Mouse (Mus musculus): ENCODE data around the gene Cgnl1. TPM values are rescaled to one million over a fixed set of nuclear protein-coding genes. Genes with fewer than 3 reads are reported as not detected.

The Cgnl1 gene
- polyA plus RNA-seq, 1 experiment, result 36.5 TPM

DNA sequence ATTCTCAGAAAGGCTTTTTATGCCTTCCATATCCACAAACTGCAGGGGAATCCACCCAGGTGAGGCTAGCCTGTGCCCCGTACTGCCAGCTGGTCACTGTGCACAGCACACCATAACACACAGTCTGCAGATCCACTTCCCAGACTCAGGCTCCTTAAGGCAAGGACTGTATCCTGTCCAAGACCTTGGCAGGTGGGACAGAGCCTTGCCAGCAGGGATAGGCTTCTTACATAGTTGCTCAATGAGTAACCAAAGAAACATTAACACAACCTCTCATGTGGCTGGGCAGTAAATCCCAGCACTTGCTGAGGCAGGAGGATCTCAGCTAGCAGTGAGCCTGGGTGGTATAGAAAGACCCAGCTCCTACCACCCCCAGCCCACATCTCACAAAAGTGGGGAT, 3.3 kb downstream of the Cgnl1 start:
- Histone ChIP-seq H3K4me1 (ENCODE audit: control insufficient read depth, insufficient read depth, low read length) (peaks cover 10% of the 10 kb centered on the region), H3K27me3 (ENCODE audit: control insufficient read depth, insufficient read depth, low read length) (no peaks in the 10 kb centered on the region), H3K36me3 (ENCODE audit: control insufficient read depth, insufficient read depth, low read length) (no peaks in the 10 kb centered on the region), H3K4me3 (ENCODE audit: control insufficient read depth, low read depth, low read length) (peak overlapping the region; percentile 4), H3K27ac (ENCODE audit: control insufficient read depth, insufficient read depth, low read depth, low read length) (no peak overlapping the region)
- TF ChIP-seq CTCF (IDR thresholded peaks at IDR 0.05; ENCODE audit: control insufficient read depth, insufficient read depth, insufficient replicate concordance, low read depth, low read length) (no peak), POLR2A (IDR thresholded peaks at IDR 0.05; ENCODE audit: control insufficient read depth, low read depth, low read length) (no peak)

GRCm38 (mm10) chr9:71766902-71767301, 4.5 kb downstream of the Cgnl1 start:
- H3K4me3 ChIP-seq (ENCODE audit: control insufficient read depth, low read depth, low read length), result no peak overlapping the region
- no peaks in the 10 kb centered on the region for H3K36me3 ChIP-seq (ENCODE audit: control insufficient read depth, insufficient read depth, low read length)
- peaks cover 13% of the 10 kb centered on the region for H3K4me1 ChIP-seq (ENCODE audit: control insufficient read depth, insufficient read depth, low read length)
- H3K27ac ChIP-seq (ENCODE audit: control insufficient read depth, insufficient read depth, low read depth, low read length), result no peak overlapping the region
- H3K27me3 ChIP-seq (ENCODE audit: control insufficient read depth, insufficient read depth, low read length), result no peaks in the 10 kb centered on the region
- no peak for TF ChIP-seq POLR2A (IDR thresholded peaks at IDR 0.05; ENCODE audit: control insufficient read depth, low read depth, low read length)
- TF ChIP-seq CTCF (IDR thresholded peaks at IDR 0.05; ENCODE audit: control insufficient read depth, insufficient read depth, insufficient replicate concordance, low read depth, low read length), result no peak

- TF ChIP-seq POLR2A (IDR thresholded peaks at IDR 0.05; ENCODE audit: control insufficient read depth, low read depth, low read length), result no peak
- no peak for TF ChIP-seq CTCF (IDR thresholded peaks at IDR 0.05; ENCODE audit: control insufficient read depth, insufficient read depth, insufficient replicate concordance, low read depth, low read length)
- Histone ChIP-seq H3K27ac (ENCODE audit: control insufficient read depth, insufficient read depth, low read depth, low read length) (no peak overlapping the region), H3K27me3 (ENCODE audit: control insufficient read depth, insufficient read depth, low read length) (no peaks in the 10 kb centered on the region), H3K36me3 (ENCODE audit: control insufficient read depth, insufficient read depth, low read length) (no peaks in the 10 kb centered on the region), H3K4me1 (ENCODE audit: control insufficient read depth, insufficient read depth, low read length) (peaks cover 9% of the 10 kb centered on the region), H3K4me3 (ENCODE audit: control insufficient read depth, low read depth, low read length) (no peak overlapping the region)
Observed at GRCm38 (mm10) chr9:71766306-71766705, 5.1 kb downstream of the Cgnl1 start.

- H3K36me3 ChIP-seq (ENCODE audit: control insufficient read depth, insufficient read depth, low read length), result no peaks in the 10 kb centered on the region
Observed at GRCm38 (mm10) chr9:71764551-71764950, 6.9 kb downstream of the Cgnl1 start.

GRCm38 (mm10) chr9:71763273-71763672, 8.1 kb downstream of the Cgnl1 start:
- Histone ChIP-seq H3K27me3 (ENCODE audit: control insufficient read depth, insufficient read depth, low read length) (no peaks in the 10 kb centered on the region), H3K4me3 (ENCODE audit: control insufficient read depth, low read depth, low read length) (no peak overlapping the region), H3K27ac (ENCODE audit: control insufficient read depth, insufficient read depth, low read depth, low read length) (no peak overlapping the region), H3K4me1 (ENCODE audit: control insufficient read depth, insufficient read depth, low read length) (peaks cover 8% of the 10 kb centered on the region), H3K36me3 (ENCODE audit: control insufficient read depth, insufficient read depth, low read length) (no peaks in the 10 kb centered on the region)
- TF ChIP-seq POLR2A (IDR thresholded peaks at IDR 0.05; ENCODE audit: control insufficient read depth, low read depth, low read length), result no peak
- TF ChIP-seq CTCF (IDR thresholded peaks at IDR 0.05; ENCODE audit: control insufficient read depth, insufficient read depth, insufficient replicate concordance, low read depth, low read length), result no peak

More at GRCm38 (mm10) chr9:71764551-71764950, 6.9 kb downstream of the Cgnl1 start:
- Histone ChIP-seq H3K27ac (ENCODE audit: control insufficient read depth, insufficient read depth, low read depth, low read length) (no peak overlapping the region), H3K27me3 (ENCODE audit: control insufficient read depth, insufficient read depth, low read length) (no peaks in the 10 kb centered on the region), H3K4me3 (ENCODE audit: control insufficient read depth, low read depth, low read length) (no peak overlapping the region), H3K4me1 (ENCODE audit: control insufficient read depth, insufficient read depth, low read length) (peaks cover 8% of the 10 kb centered on the region)
- TF ChIP-seq CTCF (IDR thresholded peaks at IDR 0.05; ENCODE audit: control insufficient read depth, insufficient read depth, insufficient replicate concordance, low read depth, low read length), result no peak
- no peak for TF ChIP-seq POLR2A (IDR thresholded peaks at IDR 0.05; ENCODE audit: control insufficient read depth, low read depth, low read length)

- Histone ChIP-seq H3K27me3 (ENCODE audit: control insufficient read depth, insufficient read depth, low read length) (no peaks in the 10 kb centered on the region), H3K4me1 (ENCODE audit: control insufficient read depth, insufficient read depth, low read length) (peaks cover 8% of the 10 kb centered on the region), H3K4me3 (ENCODE audit: control insufficient read depth, low read depth, low read length) (no peak overlapping the region), H3K27ac (ENCODE audit: control insufficient read depth, insufficient read depth, low read depth, low read length) (no peak overlapping the region), H3K36me3 (ENCODE audit: control insufficient read depth, insufficient read depth, low read length) (no peaks in the 10 kb centered on the region)
- peak; percentile 33; the same call in 1 of the 2 replicates for TF ChIP-seq CTCF (IDR thresholded peaks at IDR 0.05; ENCODE audit: control insufficient read depth, insufficient read depth, insufficient replicate concordance, low read depth, low read length)
- no peak for TF ChIP-seq POLR2A (IDR thresholded peaks at IDR 0.05; ENCODE audit: control insufficient read depth, low read depth, low read length)
Observed at GRCm38 (mm10) chr9:71761663-71762062, 9.7 kb downstream of the Cgnl1 start.

GRCm38 (mm10) chr9:71760518-71761141, 10.8 kb downstream of the Cgnl1 start:
- TF ChIP-seq CTCF (IDR thresholded peaks at IDR 0.05; ENCODE audit: control insufficient read depth, insufficient read depth, insufficient replicate concordance, low read depth, low read length), result no peak
- no peak for TF ChIP-seq POLR2A (IDR thresholded peaks at IDR 0.05; ENCODE audit: control insufficient read depth, low read depth, low read length)
- peaks cover 8% of the 10 kb centered on the region for H3K4me1 ChIP-seq (ENCODE audit: control insufficient read depth, insufficient read depth, low read length)
- no peak overlapping the region for H3K27ac ChIP-seq (ENCODE audit: control insufficient read depth, insufficient read depth, low read depth, low read length)
- H3K27me3 ChIP-seq (ENCODE audit: control insufficient read depth, insufficient read depth, low read length), result no peaks in the 10 kb centered on the region
- no peak overlapping the region for H3K4me3 ChIP-seq (ENCODE audit: control insufficient read depth, low read depth, low read length)
- no peaks in the 10 kb centered on the region for H3K36me3 ChIP-seq (ENCODE audit: control insufficient read depth, insufficient read depth, low read length)

Measured in testis, adult 2 months (tissue).